Mouse (Mus musculus) cerebellum, adult 2 months (tissue): Measurements from ENCODE around the gene Iqcd.

Experiments used
- CTCF ChIP-seq: fragments of 200-500 bp; IDR thresholded peaks from 2 replicates; pipeline ENCODE4 v1.5.1; 2011; ENCODE audit warnings: low read depth, mild to moderate bottlenecking, control low read depth, low read length, moderate library complexity, borderline replicate concordance; ENCODE audit not compliant: insufficient read depth
- POLR2A ChIP-seq: fragments of 200-500 bp; IDR thresholded peaks from 2 replicates; pipeline ENCODE4 v1.6.1; 2011; ENCODE audit warnings: low read length, control low read depth, borderline replicate concordance; ENCODE audit not compliant: insufficient read depth

DNA sequence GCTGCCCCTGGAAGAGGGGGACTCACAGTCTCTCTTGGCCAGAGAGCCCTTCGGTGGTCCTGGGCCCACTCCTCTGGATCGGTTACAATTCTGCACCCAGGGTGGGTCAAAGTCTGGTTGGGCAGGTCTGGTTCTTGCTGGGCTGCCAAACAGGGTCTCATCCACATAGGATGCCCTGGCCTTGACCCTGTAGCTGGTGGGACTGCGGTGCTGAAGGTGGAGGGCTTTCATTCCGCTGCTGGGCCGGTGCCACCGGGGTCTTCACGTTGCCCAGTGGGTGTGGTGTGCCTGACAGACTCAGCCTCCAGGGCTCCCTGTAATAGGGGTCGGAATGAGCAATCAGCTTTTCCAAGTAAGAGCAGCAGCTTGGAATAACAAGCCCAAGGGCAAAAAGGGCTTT lies 22.6 kb downstream of the Iqcd start:
- TF ChIP-seq CTCF (no peak), POLR2A (no peak)
